Mouse (Mus musculus) midbrain, postnatal 0 days (tissue): ENCODE measurements at regions not wholly inside any gene's neighbourhood (a gene's known extent, or its start where the extent isn't known, plus 50 kb on each side); places are given as distances from the start of the nearest gene placed in this dataset.

Experiments
- ATAC-seq: fragments of 200-750 bp; cut with Nextera tagmentation; 2 replicates; pipeline ENCODE4 v1.8.0; 2017; ENCODE audit warnings: moderate number of reproducible peaks, mild to moderate bottlenecking, moderate TSS enrichment, moderate library complexity; ENCODE audit not compliant: low FRiP score
- DNase-seq: peaks from one replicate; pipeline ENCODE4 v3.0.0-alpha.2; 2015; ENCODE audit warnings: low spot score
- H3K27ac ChIP-seq: fragments of 300-500 bp; sonication (generic); 2 replicates; pipeline ENCODE4 v1.5.1; 2014; ENCODE audit warnings: low read depth, mild to moderate bottlenecking, low read length, mixed read lengths
- H3K27me3 ChIP-seq: fragments of 300-500 bp; sonication (generic); 2 replicates; pipeline ENCODE4 v1.6.1; 2014; ENCODE audit warnings: low read length, control low read depth, mixed read lengths; ENCODE audit not compliant: insufficient read depth
- H3K36me3 ChIP-seq: fragments of 300-500 bp; sonication (generic); 2 replicates; pipeline ENCODE4 v1.6.1; 2014; ENCODE audit warnings: low read length, control low read depth, mixed read lengths; ENCODE audit not compliant: insufficient read depth
- H3K4me1 ChIP-seq: fragments of 300-500 bp; sonication (generic); 2 replicates; pipeline ENCODE4 v1.6.1; 2014; ENCODE audit warnings: mild to moderate bottlenecking, control low read depth, antibody characterized with exemption, low read length, mixed read lengths; ENCODE audit not compliant: insufficient read depth
- H3K4me2 ChIP-seq: fragments of 300-500 bp; sonication (generic); 2 replicates; pipeline ENCODE4 v1.6.1; 2014; ENCODE audit warnings: low read depth, mild to moderate bottlenecking, low read length, mixed read lengths; ENCODE audit not compliant: poor library complexity, severe bottlenecking
- H3K4me3 ChIP-seq: fragments of 300-500 bp; sonication (generic); 2 replicates; pipeline ENCODE4 v1.5.1; 2014; ENCODE audit warnings: low read depth, mild to moderate bottlenecking, low read length, moderate library complexity
- H3K9ac ChIP-seq: fragments of 300-500 bp; sonication (generic); replicated peaks from 2 replicates; pipeline ENCODE4 v1.6.1; 2014; ENCODE audit warnings: mild to moderate bottlenecking, low read length, moderate library complexity, mixed read lengths; ENCODE audit not compliant: poor library complexity, severe bottlenecking
- H3K9me3 ChIP-seq: fragments of 300-500 bp; sonication (generic); 2 replicates; pipeline ENCODE4 v1.6.1; 2016; ENCODE audit warnings: low read length, control low read depth
- CTCF ChIP-seq: IDR thresholded peaks from 2 replicates; pipeline ENCODE4 v1.5.1; 2016; ENCODE audit warnings: antibody characterized with exemption, mild to moderate bottlenecking
- WGBS: fragments of 180-500 bp; shearing (Covaris S2); extraction: QIAGEN DNeasy Blood & Tissue Kit; methylation state at CpG from one replicate; pipeline ENCODE4 v1.1.7; 2014; 5-methylcytosine and 5-hydroxymethylcytosine counted together

DNA sequence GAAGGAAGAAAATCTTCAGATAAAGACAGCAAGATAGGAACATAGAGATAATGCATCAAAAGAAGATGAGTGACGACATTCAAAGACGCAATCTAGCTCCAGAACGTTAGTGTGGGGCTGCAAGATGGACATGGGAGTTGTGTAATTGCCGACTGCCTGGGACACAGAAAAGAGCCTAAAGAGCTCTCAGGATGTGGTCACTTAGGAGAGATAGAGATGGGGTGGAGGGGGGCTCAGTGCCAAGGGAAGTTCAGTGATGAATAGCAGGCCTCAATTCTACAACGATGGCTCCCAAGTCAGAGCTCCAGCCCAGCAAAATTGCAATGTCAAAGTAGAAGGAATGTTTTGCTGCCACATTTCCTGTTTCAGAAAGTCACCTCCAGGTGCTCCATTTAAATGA lies 545.3 kb downstream of the Nfib start:
- TF ChIP-seq CTCF = no peak
- Histone ChIP-seq H3K4me2 (no peak overlapping the region), H3K4me3 (no peak overlapping the region), H3K4me1 (no peaks in the 10 kb centered on the region), H3K9ac (no peak overlapping the region), H3K27ac (no peak overlapping the region), H3K36me3 (no peaks in the 10 kb centered on the region), H3K9me3 (no peaks in the 10 kb centered on the region), H3K27me3 (no peaks in the 10 kb centered on the region)
- ATAC-seq = no peak
- WGBS = 79% methylated on average over 5 of the region's 5 CpGs
- no peak for DNase-seq

DNA sequence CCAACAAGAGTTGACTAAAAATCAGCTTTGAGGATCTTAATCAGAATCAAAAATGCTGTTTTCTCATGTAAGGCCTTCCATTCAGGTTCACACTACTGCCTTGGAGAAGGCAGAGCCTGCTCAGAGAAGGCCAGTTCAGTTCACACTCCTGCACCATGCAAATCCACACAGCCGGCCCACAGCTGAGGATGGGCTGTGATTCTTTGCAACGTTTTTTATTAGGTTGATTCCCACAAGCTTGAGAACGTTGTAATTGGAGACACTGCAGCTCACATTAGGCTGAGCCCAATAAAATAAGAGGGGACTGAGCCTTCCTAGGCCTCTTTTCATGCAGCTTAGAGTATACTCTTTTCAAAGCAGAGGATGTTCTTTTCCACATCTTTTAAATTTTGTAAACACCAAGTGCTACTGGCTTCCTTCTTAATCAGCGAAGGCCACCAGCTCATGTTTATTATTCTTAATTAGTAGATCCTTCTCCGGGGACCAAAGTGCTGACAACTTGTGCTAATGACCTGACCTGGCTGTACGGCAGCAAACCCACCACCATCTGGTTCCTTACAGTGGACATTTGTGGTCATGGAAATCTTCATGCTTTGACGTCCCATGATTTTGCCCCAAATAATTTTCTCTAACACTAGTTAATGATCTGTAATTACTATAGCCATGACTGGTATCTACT lies 549.8 kb downstream of the Nfib start:
- Histone ChIP-seq H3K27me3 (no peaks in the 10 kb centered on the region), H3K4me2 (no peak overlapping the region), H3K4me3 (no peak overlapping the region), H3K27ac (no peak overlapping the region), H3K9me3 (no peaks in the 10 kb centered on the region), H3K9ac (no peak overlapping the region), H3K36me3 (no peaks in the 10 kb centered on the region), H3K4me1 (no peaks in the 10 kb centered on the region)
- DNase-seq (no peak), ATAC-seq (no peak)
- TF ChIP-seq CTCF = no peak
- WGBS = 65% methylated on average over 7 of the region's 7 CpGs

DNA sequence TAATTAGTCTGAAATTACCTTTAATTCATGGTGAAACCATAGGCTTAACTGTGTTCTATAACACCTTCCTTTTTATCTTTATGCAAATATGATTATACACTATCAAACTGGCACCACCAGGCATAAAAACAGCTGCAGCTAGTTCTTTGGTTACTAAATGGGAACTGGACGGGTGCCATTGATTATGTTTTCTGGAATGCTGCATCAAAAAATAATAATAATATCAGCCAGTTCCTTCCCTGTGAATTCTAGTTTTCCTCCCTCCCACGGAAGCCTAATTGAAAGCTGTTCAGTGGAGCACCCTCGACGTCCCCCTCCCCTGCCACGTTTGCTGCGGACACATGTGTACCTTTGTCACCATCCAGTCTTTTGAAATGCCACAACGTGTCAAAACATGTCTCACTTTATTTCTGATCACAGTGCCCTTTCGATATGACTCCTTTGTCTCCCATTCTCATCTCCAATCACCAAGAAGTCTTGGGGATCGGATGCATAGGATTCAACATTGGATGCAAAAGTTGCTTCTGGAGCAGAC lies 551.5 kb downstream of the Nfib start:
- WGBS = 85% methylated on average over 9 of the region's 9 CpGs
- no peak for ATAC-seq
- TF ChIP-seq CTCF = no peak

DNA sequence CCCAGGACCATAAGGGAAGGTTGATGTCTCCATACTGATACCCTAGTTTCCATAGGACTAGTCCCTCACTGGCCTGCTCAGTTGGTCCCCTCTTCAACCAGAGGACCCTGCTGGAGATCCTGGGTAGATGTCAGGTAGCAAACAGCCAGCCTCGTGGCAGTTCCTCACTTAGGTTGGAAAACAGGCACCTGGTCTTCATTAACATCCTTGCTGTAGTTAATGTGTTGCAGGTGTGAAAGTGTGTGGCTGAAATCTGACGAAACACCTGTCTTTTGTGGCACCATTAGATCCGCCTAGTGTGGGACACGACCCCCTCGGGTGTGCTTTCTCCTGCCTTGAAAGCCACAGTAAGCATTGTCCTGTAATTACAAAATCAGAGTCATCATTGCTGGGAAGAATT lies 551.9 kb downstream of the Nfib start:
- ATAC-seq = no peak
- Histone ChIP-seq H3K4me3 (no peak overlapping the region), H3K4me2 (no peak overlapping the region), H3K9me3 (no peaks in the 10 kb centered on the region), H3K27ac (no peak overlapping the region), H3K4me1 (no peaks in the 10 kb centered on the region), H3K36me3 (no peaks in the 10 kb centered on the region), H3K9ac (no peak overlapping the region), H3K27me3 (no peaks in the 10 kb centered on the region)
- no peak for DNase-seq
- WGBS = 83% methylated on average over 5 of the region's 5 CpGs
- no peak for TF ChIP-seq CTCF

More for the DNA sequence above, 551.5 kb downstream of the Nfib start:
- Histone ChIP-seq H3K9me3 (no peaks in the 10 kb centered on the region), H3K9ac (no peak overlapping the region), H3K27ac (no peak overlapping the region), H3K4me3 (no peak overlapping the region), H3K27me3 (no peaks in the 10 kb centered on the region), H3K4me2 (no peak overlapping the region), H3K36me3 (no peaks in the 10 kb centered on the region), H3K4me1 (no peaks in the 10 kb centered on the region)
- DNase-seq = no peak

DNA sequence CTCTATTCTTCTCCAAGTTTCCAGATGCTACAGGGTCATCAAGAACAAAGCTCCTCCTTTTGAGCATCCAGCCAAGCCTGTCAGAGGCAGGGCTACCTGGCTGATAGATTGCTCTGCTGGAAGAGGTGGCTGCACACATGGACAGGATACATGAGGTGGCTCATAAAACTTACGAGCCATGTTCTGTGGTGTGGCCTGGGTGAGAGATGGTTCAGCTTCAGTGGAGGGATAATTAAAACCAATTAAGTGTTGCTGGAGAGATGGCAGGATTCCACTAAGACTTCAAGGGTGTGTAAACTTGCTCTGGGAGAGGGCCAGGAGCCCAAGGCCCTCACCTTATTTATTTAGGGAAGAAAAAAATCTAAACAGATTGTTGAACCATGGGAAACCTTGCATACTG lies 555.6 kb downstream of the Nfib start:
- DNase-seq (no peak), ATAC-seq (no peak)
- H3K4me3 ChIP-seq = no peak overlapping the region
- H3K4me1 ChIP-seq = no peaks in the 10 kb centered on the region
- no peaks in the 10 kb centered on the region for H3K9me3 ChIP-seq
- no peak for TF ChIP-seq CTCF
- no peak overlapping the region for H3K4me2 ChIP-seq
- no peak overlapping the region for H3K27ac ChIP-seq
- no peaks in the 10 kb centered on the region for H3K27me3 ChIP-seq
- H3K36me3 ChIP-seq = no peaks in the 10 kb centered on the region
- H3K9ac ChIP-seq = no peak overlapping the region
- WGBS = 82% methylated on average over 1 of the region's 1 CpGs

DNA sequence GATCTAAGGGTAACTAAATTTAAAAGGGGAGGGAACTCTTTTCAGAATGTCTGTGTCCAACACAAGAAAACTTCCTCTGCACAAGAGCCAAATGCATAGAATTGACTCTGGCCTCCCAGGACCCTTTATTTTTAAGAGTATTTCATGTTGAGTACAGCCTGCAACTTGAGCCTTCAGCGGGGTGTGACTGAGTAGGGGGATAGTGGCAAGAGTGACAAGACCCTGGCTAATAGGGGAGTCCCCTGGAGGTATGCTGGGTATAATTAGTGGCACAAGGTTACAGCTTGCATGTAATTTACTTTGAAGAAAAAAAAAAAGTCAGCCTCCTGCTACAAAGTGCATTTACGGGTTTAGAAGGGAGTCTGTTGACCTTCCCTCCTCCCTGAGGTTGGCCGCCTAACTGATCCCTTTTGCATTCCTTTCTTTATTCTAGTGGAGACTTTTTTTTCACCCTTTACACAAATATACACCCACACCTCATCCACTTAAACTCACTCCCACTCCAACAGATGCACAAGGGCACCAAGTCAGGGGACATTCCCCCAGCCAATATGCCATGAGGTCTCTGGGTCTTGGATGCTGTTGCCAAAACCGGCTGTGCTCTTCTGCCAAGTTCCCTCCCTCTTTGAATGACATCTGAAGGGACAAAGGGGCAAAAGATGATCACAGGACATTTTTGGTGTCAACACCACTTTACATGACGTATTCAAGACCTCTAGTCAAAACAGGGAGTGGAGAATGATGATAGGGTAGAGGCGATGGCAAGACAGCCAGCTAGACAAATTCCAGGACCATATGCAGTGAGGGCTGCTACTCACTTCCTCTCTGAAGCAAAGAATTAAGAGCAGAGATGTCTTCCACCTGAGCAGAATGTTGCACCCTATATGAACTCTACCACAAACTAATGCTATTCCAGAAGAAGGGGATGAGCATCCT lies 557.2 kb downstream of the Nfib start:
- Histone ChIP-seq H3K27ac (no peak overlapping the region), H3K4me2 (no peak overlapping the region), H3K27me3 (no peaks in the 10 kb centered on the region), H3K9ac (no peak overlapping the region), H3K4me3 (no peak overlapping the region), H3K36me3 (no peaks in the 10 kb centered on the region), H3K9me3 (no peaks in the 10 kb centered on the region), H3K4me1 (no peaks in the 10 kb centered on the region)
- no peak for TF ChIP-seq CTCF
- 73% methylated on average over 6 of the region's 6 CpGs for WGBS
- ATAC-seq = no peak
- no peak for DNase-seq
